Mouse (Mus musculus): ENCODE data around the gene Prkag3. TPM values are rescaled to one million over a fixed set of nuclear protein-coding genes. Genes with fewer than 3 reads are reported as not detected.

Gene Prkag3
- polyA plus RNA-seq, 1 experiment, result 0.52 TPM

DNA sequence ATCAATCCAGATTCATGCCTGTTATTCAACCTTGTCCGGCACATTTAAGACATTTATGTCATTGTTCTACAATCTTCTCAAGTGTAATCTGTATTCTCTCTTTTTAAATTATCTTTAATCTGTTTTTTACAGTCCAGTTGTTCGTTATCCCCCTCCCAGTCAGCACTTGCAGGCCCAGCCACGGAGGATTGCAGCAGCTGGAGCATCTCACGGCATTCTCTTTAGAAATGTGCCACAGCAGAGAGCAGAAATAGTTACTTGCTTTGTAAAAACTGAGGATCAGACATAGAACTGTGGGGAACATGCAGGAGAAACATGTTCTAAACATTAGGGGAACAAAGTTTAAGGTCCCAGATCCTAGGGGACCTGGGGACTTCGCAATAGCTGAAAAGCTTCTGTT, 44.0 kb downstream of the Prkag3 start:
- no peak overlapping the region for H3K4me3 ChIP-seq (replicated peaks; ENCODE audit: control insufficient read depth, low read depth, low read length)
- H3K4me1 ChIP-seq (ENCODE audit: control insufficient read depth, insufficient read depth, low read length), result no peaks in the 10 kb centered on the region
- TF ChIP-seq POLR2A (IDR thresholded peaks at IDR 0.05; ENCODE audit: borderline replicate concordance, control insufficient read depth, low read depth, low read length) (no peak), CTCF (IDR thresholded peaks at IDR 0.05; ENCODE audit: control insufficient read depth, insufficient read depth, low read length) (no peak)
- 78% methylated on average over 5 of the region's 5 CpGs for WGBS
- H3K27ac ChIP-seq (ENCODE audit: control insufficient read depth, insufficient read depth, low read depth, low read length, poor library complexity), result no peak overlapping the region

DNA sequence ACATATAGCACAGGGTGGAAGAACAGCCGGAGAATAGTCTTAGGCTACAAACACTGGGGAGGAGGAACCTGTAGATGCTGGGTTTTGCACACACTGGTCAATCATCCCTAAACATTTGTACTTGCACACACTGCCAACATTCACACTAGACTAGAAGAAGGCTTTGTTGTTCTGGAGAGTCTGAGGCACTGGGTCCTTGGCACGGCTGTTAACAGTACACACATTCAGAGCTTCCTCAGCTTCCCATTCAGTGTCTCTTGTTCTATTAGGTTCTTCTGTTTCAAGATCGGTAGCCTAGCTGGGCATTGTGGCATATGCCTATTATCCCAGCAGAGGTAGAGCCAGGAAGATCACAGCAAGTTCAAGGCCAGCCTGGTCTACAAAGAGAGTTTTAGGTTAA, 44.9 kb downstream of the Prkag3 start:
- no peak for TF ChIP-seq CTCF (IDR thresholded peaks at IDR 0.05; ENCODE audit: control insufficient read depth, insufficient read depth, low read length)
- no peak for TF ChIP-seq POLR2A (IDR thresholded peaks at IDR 0.05; ENCODE audit: borderline replicate concordance, control insufficient read depth, low read depth, low read length)
- 84% methylated on average over 3 of the region's 3 CpGs for WGBS
- no peak overlapping the region for H3K4me3 ChIP-seq (replicated peaks; ENCODE audit: control insufficient read depth, low read depth, low read length)
- H3K4me1 ChIP-seq (ENCODE audit: control insufficient read depth, insufficient read depth, low read length), result no peaks in the 10 kb centered on the region
- no peak overlapping the region for H3K27ac ChIP-seq (ENCODE audit: control insufficient read depth, insufficient read depth, low read depth, low read length, poor library complexity)

DNA sequence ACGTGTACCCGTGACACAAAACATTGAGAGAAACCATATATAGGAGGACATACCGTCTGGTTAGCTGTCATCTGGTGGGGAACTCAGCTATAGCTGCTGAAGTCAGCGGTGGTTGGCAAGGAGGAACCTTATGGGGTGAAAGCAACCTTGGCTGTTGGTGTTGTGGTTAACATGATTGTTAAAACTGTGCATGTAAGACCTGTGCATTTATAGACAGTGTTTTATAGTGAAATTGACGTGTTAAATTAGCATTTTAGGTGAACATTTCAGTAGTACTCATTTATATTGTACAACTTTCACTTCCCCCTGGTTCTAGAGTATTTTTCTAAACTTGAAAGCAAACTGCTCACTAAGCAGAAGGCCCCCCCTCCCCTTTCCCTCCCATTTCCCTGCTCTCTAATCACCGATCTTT, 46.9 kb downstream of the Prkag3 start:
- H3K4me1 ChIP-seq (ENCODE audit: control insufficient read depth, insufficient read depth, low read length), result no peaks in the 10 kb centered on the region; the same call in 1 of the 2 replicates
- WGBS, result 27% methylated on average over 6 of the region's 6 CpGs
- no peak overlapping the region for H3K27ac ChIP-seq (ENCODE audit: control insufficient read depth, insufficient read depth, low read depth, low read length, poor library complexity)
- TF ChIP-seq CTCF (IDR thresholded peaks at IDR 0.05; ENCODE audit: control insufficient read depth, insufficient read depth, low read length) (no peak), POLR2A (IDR thresholded peaks at IDR 0.05; ENCODE audit: borderline replicate concordance, control insufficient read depth, low read depth, low read length) (no peak)
- H3K4me3 ChIP-seq (replicated peaks; ENCODE audit: control insufficient read depth, low read depth, low read length), result no peak overlapping the region

DNA sequence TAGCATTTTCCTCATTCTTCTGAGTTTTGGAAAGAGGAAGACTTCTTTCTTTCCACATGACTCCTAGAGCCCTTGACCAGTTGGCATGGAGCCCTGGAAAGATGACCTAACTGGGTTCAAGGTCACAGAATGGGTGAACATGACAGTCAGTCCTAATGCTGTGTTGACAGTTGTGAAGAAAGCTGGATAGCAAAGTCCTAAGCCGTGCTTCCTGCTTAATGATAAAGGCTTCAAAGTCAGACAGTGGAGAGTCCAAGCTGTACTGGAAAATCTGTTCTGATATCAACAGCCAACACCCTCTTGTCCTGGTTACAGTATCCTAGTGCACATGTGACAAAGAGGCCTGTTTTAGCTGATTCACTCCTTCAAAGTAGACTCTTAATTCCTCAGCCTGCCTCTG, 50.2 kb downstream of the Prkag3 start:
- Histone ChIP-seq H3K4me3 (replicated peaks; ENCODE audit: control insufficient read depth, low read depth, low read length) (no peak overlapping the region), H3K27ac (ENCODE audit: control insufficient read depth, insufficient read depth, low read depth, low read length, poor library complexity) (no peak overlapping the region), H3K4me1 (ENCODE audit: control insufficient read depth, insufficient read depth, low read length) (no peaks in the 10 kb centered on the region; the same call in 1 of the 2 replicates)
- 69% methylated on average over 1 of the region's 1 CpGs for WGBS
- TF ChIP-seq CTCF (IDR thresholded peaks at IDR 0.05; ENCODE audit: control insufficient read depth, insufficient read depth, low read length), result no peak
- TF ChIP-seq POLR2A (IDR thresholded peaks at IDR 0.05; ENCODE audit: borderline replicate concordance, control insufficient read depth, low read depth, low read length), result no peak

DNA sequence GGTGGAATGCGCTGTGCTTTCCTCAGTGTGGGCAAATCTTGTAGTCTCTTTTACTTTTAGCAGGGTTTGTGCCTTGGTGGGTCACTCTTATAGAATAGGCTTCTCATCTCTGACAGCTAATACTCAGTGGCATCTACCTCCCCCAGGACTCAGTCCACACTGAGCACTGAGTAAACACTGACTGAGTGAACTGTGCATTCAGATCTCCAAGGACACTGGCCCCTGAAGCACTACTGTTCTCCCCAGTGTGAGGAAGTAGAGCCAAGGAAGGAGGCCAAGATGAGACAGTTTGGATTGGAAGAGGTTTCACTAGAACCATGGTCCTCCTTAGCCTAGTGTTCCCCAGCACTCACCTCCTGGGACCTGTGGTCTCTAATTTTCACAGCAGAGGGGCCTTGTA, 50.7 kb downstream of the Prkag3 start:
- no peak overlapping the region for H3K27ac ChIP-seq (ENCODE audit: control insufficient read depth, insufficient read depth, low read depth, low read length, poor library complexity)
- TF ChIP-seq CTCF (IDR thresholded peaks at IDR 0.05; ENCODE audit: control insufficient read depth, insufficient read depth, low read length) (no peak), POLR2A (IDR thresholded peaks at IDR 0.05; ENCODE audit: borderline replicate concordance, control insufficient read depth, low read depth, low read length) (no peak)
- H3K4me1 ChIP-seq (ENCODE audit: control insufficient read depth, insufficient read depth, low read length), result no peaks in the 10 kb centered on the region; the same call in 1 of the 2 replicates
- no peak overlapping the region for H3K4me3 ChIP-seq (replicated peaks; ENCODE audit: control insufficient read depth, low read depth, low read length)
- 95% methylated on average over 1 of the region's 1 CpGs for WGBS

DNA sequence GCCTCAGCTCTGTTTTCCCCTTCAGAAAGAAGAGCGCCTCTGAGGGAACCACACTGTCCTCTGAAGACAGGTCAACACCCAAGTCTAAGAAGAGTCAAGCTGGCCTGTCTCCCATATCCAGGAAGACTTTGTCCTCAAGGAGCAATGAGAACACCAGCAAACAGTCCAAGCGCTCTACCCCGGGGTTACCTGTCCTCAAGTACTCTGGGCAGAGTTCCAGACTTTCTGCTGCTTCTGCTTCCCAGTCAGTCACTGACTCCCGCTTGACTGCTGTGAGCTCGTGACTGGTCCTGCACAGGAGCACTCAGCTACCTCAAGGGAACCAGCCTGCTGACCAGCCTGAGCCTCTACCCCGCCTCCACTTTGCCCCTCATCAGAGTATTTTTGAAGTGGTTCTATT, 51.6 kb downstream of the Prkag3 start:
- Histone ChIP-seq H3K4me3 (replicated peaks; ENCODE audit: control insufficient read depth, low read depth, low read length) (no peak overlapping the region), H3K4me1 (ENCODE audit: control insufficient read depth, insufficient read depth, low read length) (no peaks in the 10 kb centered on the region; the same call in 1 of the 2 replicates), H3K27ac (ENCODE audit: control insufficient read depth, insufficient read depth, low read depth, low read length, poor library complexity) (no peak overlapping the region)
- WGBS, result 85% methylated on average over 6 of the region's 6 CpGs
- no peak for TF ChIP-seq POLR2A (IDR thresholded peaks at IDR 0.05; ENCODE audit: borderline replicate concordance, control insufficient read depth, low read depth, low read length)
- no peak for TF ChIP-seq CTCF (IDR thresholded peaks at IDR 0.05; ENCODE audit: control insufficient read depth, insufficient read depth, low read length)

DNA sequence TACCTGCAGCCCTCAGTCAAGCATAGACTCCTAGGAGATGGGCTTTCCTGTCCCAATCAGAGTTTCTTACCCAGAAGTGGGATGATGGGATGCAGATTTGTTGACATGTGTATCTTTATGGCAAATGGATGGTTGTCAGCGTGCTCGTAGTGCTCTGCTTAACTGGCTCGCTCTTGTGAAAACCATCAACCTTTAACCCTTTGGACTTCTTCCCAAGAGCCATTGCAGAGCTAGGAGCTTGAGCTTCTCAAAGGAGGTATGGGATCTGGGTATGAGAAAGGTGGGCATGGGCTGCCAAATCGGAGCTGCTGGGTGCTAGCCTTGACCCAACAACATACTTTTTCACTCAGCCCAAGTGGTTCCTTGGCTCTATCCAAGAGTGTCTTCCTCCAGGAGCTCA, 53.2 kb downstream of the Prkag3 start:
- 90% methylated on average over 4 of the region's 4 CpGs for WGBS
- Histone ChIP-seq H3K27ac (ENCODE audit: control insufficient read depth, insufficient read depth, low read depth, low read length, poor library complexity) (no peak overlapping the region), H3K4me1 (ENCODE audit: control insufficient read depth, insufficient read depth, low read length) (no peaks in the 10 kb centered on the region; the same call in 1 of the 2 replicates), H3K4me3 (replicated peaks; ENCODE audit: control insufficient read depth, low read depth, low read length) (no peak overlapping the region)
- TF ChIP-seq POLR2A (IDR thresholded peaks at IDR 0.05; ENCODE audit: borderline replicate concordance, control insufficient read depth, low read depth, low read length) (no peak), CTCF (IDR thresholded peaks at IDR 0.05; ENCODE audit: control insufficient read depth, insufficient read depth, low read length) (no peak)

DNA sequence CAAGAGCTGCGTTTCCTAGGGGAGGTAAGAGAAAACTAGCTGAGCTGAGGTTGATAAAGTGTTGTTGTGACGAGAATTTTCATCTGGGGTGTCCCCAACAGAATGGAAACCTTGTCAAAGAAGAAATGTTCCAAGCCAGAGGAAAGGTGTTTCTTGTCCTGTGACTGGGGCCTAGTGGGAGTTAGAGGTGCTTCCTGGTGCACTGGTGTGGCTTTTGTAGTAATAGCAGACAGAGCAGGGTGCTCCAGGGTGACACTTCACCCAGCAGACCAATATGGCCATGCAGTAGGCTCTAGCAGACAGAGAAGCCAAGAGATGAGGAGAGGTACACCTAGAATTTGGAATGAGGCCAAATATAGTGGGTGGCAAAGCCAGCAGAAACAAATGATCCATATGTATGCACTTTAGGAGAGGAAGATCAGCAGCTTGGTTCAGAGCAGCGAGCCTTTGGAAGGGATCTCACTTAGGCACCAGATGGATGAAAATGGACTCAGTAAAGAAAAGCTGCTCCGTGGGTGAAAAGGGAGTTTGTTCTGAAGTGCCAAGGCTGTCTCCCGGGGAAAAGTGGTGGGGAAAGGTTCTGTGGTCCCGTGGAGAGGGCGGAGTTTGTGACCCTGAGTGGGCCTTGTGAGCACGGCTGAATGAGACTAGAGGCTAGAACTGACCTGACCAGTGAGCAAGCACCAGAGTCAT, 55.0 kb downstream of the Prkag3 start:
- TF ChIP-seq POLR2A (IDR thresholded peaks at IDR 0.05; ENCODE audit: borderline replicate concordance, control insufficient read depth, low read depth, low read length), result no peak
- no peak for TF ChIP-seq CTCF (IDR thresholded peaks at IDR 0.05; ENCODE audit: control insufficient read depth, insufficient read depth, low read length)
- WGBS, result 89% methylated on average over 8 of the region's 8 CpGs
- Histone ChIP-seq H3K4me1 (ENCODE audit: control insufficient read depth, insufficient read depth, low read length) (no peaks in the 10 kb centered on the region; the same call in 1 of the 2 replicates), H3K27ac (ENCODE audit: control insufficient read depth, insufficient read depth, low read depth, low read length, poor library complexity) (no peak overlapping the region), H3K4me3 (replicated peaks; ENCODE audit: control insufficient read depth, low read depth, low read length) (no peak overlapping the region)

Other genes starting within 250 kb of the Prkag3 start
- gene Cnot9, start 243.2 kb downstream of the Prkag3 start, polyA plus RNA-seq (2011; ENCODE audit: insufficient read depth, insufficient read length, low replicate concordance, missing spikeins), result 27.4 and 27.5 TPM in 2 replicates
- not detected in 2 replicates for gene Plcd4, start 206.3 kb downstream of the Prkag3 start, polyA plus RNA-seq (2011; ENCODE audit: insufficient read depth, insufficient read length, low replicate concordance, missing spikeins)
- gene Usp37, start 204.9 kb downstream of the Prkag3 start, polyA plus RNA-seq (2011; ENCODE audit: insufficient read depth, insufficient read length, low replicate concordance, missing spikeins), result 8.7 and 10.1 TPM in 2 replicates
- gene Zfp142, start 161.0 kb downstream of the Prkag3 start, polyA plus RNA-seq (2011; ENCODE audit: insufficient read depth, insufficient read length, low replicate concordance, missing spikeins), result 6.8 and 12.0 TPM in 2 replicates
- gene Bcs1l, start 160.9 kb downstream of the Prkag3 start, polyA plus RNA-seq (2011; ENCODE audit: insufficient read depth, insufficient read length, low replicate concordance, missing spikeins), result 5.7 and 7.8 TPM in 2 replicates
- gene Rnf25, start 147.8 kb downstream of the Prkag3 start, polyA plus RNA-seq (2011; ENCODE audit: insufficient read depth, insufficient read length, low replicate concordance, missing spikeins), result 22.5 and 33.6 TPM in 2 replicates
- 0.70 and 1.6 TPM in 2 replicates for gene Stk36, start 147.8 kb downstream of the Prkag3 start, polyA plus RNA-seq (2011; ENCODE audit: insufficient read depth, insufficient read length, low replicate concordance, missing spikeins)
- gene Ttll4, start 87.5 kb downstream of the Prkag3 start, polyA plus RNA-seq (2011; ENCODE audit: insufficient read depth, insufficient read length, low replicate concordance, missing spikeins), result 12.2 and 28.2 TPM in 2 replicates
- gene Cyp27a1, start 35.6 kb downstream of the Prkag3 start, polyA plus RNA-seq (2011; ENCODE audit: insufficient read depth, insufficient read length, low replicate concordance, missing spikeins), result 9.2 and 16.4 TPM in 2 replicates
- not detected in 2 replicates for gene Wnt6, start 22.7 kb upstream of the Prkag3 start, polyA plus RNA-seq (2011; ENCODE audit: insufficient read depth, insufficient read length, low replicate concordance, missing spikeins)
- gene Wnt10a, start 42.3 kb upstream of the Prkag3 start, polyA plus RNA-seq (2011; ENCODE audit: insufficient read depth, insufficient read length, low replicate concordance, missing spikeins), result not detected in 2 replicates
- not detected in 2 replicates for gene Cdk5r2, start 105.7 kb upstream of the Prkag3 start, polyA plus RNA-seq (2011; ENCODE audit: insufficient read depth, insufficient read length, low replicate concordance, missing spikeins)
- not detected in 2 replicates for gene Fev, start 136.2 kb upstream of the Prkag3 start, polyA plus RNA-seq (2011; ENCODE audit: insufficient read depth, insufficient read length, low replicate concordance, missing spikeins)
- gene Cryba2, start 143.9 kb upstream of the Prkag3 start, polyA plus RNA-seq (2011; ENCODE audit: insufficient read depth, insufficient read length, low replicate concordance, missing spikeins), result not detected in 2 replicates
- gene Cfap65, start 186.4 kb upstream of the Prkag3 start, polyA plus RNA-seq (2011; ENCODE audit: insufficient read depth, insufficient read length, low replicate concordance, missing spikeins), result not detected in 2 replicates
- gene Ihh, start 202.5 kb upstream of the Prkag3 start, polyA plus RNA-seq (2011; ENCODE audit: insufficient read depth, insufficient read length, low replicate concordance, missing spikeins), result 0.82 TPM in 1 of 2 replicates, not detected in the other

Data from bone marrow, adult 2 months (tissue).